Mouse (Mus musculus): Measurements from ENCODE around the gene Tsnaxip1.

DNA sequence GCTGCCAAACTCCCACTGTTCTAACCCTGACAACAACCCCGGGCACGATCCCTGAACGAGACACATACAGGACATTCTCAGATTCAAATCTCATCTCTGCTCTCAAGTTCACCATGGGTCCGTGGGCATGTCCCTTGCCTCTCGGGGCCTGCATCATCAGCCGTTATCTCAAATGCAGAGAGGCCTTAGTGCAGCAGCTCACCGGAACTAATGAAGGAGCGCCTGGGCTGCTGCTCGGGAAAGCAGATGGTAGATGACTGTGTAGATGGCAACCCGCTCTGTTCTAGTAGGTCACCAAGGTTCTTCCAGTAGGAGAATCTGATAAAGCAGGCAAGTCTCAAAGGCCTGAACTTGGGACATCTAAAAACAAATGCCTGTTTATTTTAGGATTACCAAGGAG lies 16.5 kb upstream of the Tsnaxip1 start:
- TF ChIP-seq CTCF (IDR thresholded peaks at IDR 0.05; ENCODE audit: control insufficient read depth, insufficient read depth, insufficient read length) (no peak), CEBPB (IDR thresholded peaks at IDR 0.05; ENCODE audit: low read depth) (no peak), MYOG (IDR thresholded peaks at IDR 0.05; ENCODE audit: control insufficient read depth, extremely low read depth, insufficient read length) (no peak), USF1 (IDR thresholded peaks at IDR 0.05; ENCODE audit: low read depth) (no peak), MAX (IDR thresholded peaks at IDR 0.05) (no peak), MYOD1 (IDR thresholded peaks at IDR 0.05; ENCODE audit: control insufficient read depth, insufficient read length, low read depth) (no peak), FOSL1 (IDR thresholded peaks at IDR 0.05; ENCODE audit: insufficient read depth, low read length, poor library complexity, severe bottlenecking) (no peak)
